Mouse (Mus musculus) midbrain, embryonic 15.5 days (tissue): ENCODE data around the gene Fbxl15. TPM values are rescaled to one million over a fixed set of nuclear protein-coding genes. Genes with fewer than 3 reads are reported as not detected.
A peak's percentile ranks its signal among the peaks of the same experiment; 100 is the strongest.

ENCODE experiments used
- ATAC-seq: fragments of 200-750 bp; cut with Nextera tagmentation; replicated peaks from 2 replicates; pipeline ENCODE4 v1.8.0; 2017; ENCODE audit warnings: moderate TSS enrichment
- H3K27ac ChIP-seq: fragments of 300-500 bp; sonication (generic); 2 replicates; pipeline ENCODE4 v1.5.1; 2015; ENCODE audit warnings: mild to moderate bottlenecking, inconsistent platforms
- H3K27me3 ChIP-seq: fragments of 300-500 bp; sonication (generic); replicated peaks from 2 replicates; pipeline ENCODE4 v1.6.1; 2015; ENCODE audit warnings: inconsistent platforms
- H3K36me3 ChIP-seq: fragments of 300-500 bp; sonication (generic); replicated peaks from 2 replicates; pipeline ENCODE4 v1.6.1; 2015; ENCODE audit warnings: inconsistent platforms
- H3K4me1 ChIP-seq: fragments of 300-500 bp; sonication (generic); 2 replicates; pipeline ENCODE4 v1.6.1; 2015; ENCODE audit warnings: inconsistent platforms
- H3K4me2 ChIP-seq: fragments of 300-500 bp; sonication (generic); 2 replicates; pipeline ENCODE4 v1.6.1; 2015; ENCODE audit warnings: inconsistent platforms, mild to moderate bottlenecking, moderate library complexity
- H3K4me3 ChIP-seq: fragments of 300-500 bp; sonication (generic); 2 replicates; pipeline ENCODE4 v1.5.1; 2015; ENCODE audit warnings: mild to moderate bottlenecking, inconsistent platforms
- H3K9ac ChIP-seq: fragments of 300-500 bp; sonication (generic); 2 replicates; pipeline ENCODE4 v1.6.1; 2015; ENCODE audit warnings: mild to moderate bottlenecking, inconsistent platforms
- H3K9me3 ChIP-seq: fragments of 300-500 bp; sonication (generic); 2 replicates; pipeline ENCODE4 v1.6.1; 2016; ENCODE audit warnings: inconsistent platforms
- WGBS: fragments of 180-500 bp; shearing (Covaris S2); methylation state at CpG from one replicate; pipeline ENCODE4 v1.1.7; 2015; ENCODE audit warnings: mixed read lengths; 5-methylcytosine and 5-hydroxymethylcytosine counted together
- polyA plus RNA-seq: library from polyadenylated mRNA; unstranded; fragments of >200 nt; fragmentation: Nextera tagmentation; extraction: Ambion mirVana; gene quantifications from 2 replicates; pipeline ENCODE4 v1.2.1, GENCODE M21; 2015

The Fbxl15 gene
- polyA plus RNA-seq, 1 experiment from 2014 or later, result 48.2 TPM

GRCm38 (mm10) chr19:46310312-46310865 lies 17.6 kb upstream of the Fbxl15 start:
- no peak overlapping the region for H3K4me2 ChIP-seq
- no peak overlapping the region for H3K9ac ChIP-seq
- H3K36me3 ChIP-seq, result peaks cover 10% of the 10 kb centered on the region
- no peak overlapping the region for H3K4me3 ChIP-seq
- no peaks in the 10 kb centered on the region for H3K9me3 ChIP-seq
- H3K4me1 ChIP-seq, result peaks cover 24% of the 10 kb centered on the region
- WGBS, result 89% methylated on average over 12 of the region's 12 CpGs
- no peak for ATAC-seq
- H3K27ac ChIP-seq, result no peak overlapping the region
- peaks cover 41% of the 10 kb centered on the region for H3K27me3 ChIP-seq

- peaks cover 44% of the 10 kb centered on the region for H3K27me3 ChIP-seq
These were observed 16.6 kb upstream of the Fbxl15 start for GRCm38 (mm10) chr19:46311341-46311740.

GRCm38 (mm10) chr19:46312566-46312965 lies 15.4 kb upstream of the Fbxl15 start:
- Histone ChIP-seq H3K4me3 (no peak overlapping the region), H3K9ac (no peak overlapping the region), H3K36me3 (peaks cover 10% of the 10 kb centered on the region), H3K4me1 (peaks cover 39% of the 10 kb centered on the region), H3K4me2 (no peak overlapping the region), H3K27me3 (peaks cover 47% of the 10 kb centered on the region), H3K27ac (no peak overlapping the region), H3K9me3 (no peaks in the 10 kb centered on the region)
- no peak for ATAC-seq
- WGBS, result 94% methylated on average over 21 of the region's 21 CpGs

More at GRCm38 (mm10) chr19:46311341-46311740, 16.6 kb upstream of the Fbxl15 start:
- H3K4me1 ChIP-seq, result peaks cover 26% of the 10 kb centered on the region
- H3K4me3 ChIP-seq, result no peak overlapping the region
- no peak overlapping the region for H3K27ac ChIP-seq
- no peak for ATAC-seq
- H3K9me3 ChIP-seq, result no peaks in the 10 kb centered on the region
- 92% methylated on average over 9 of the region's 9 CpGs for WGBS
- peaks cover 10% of the 10 kb centered on the region for H3K36me3 ChIP-seq
- H3K9ac ChIP-seq, result no peak overlapping the region
- H3K4me2 ChIP-seq, result no peak overlapping the region

- H3K27me3 ChIP-seq, result peaks cover 42% of the 10 kb centered on the region
These were observed 14.9 kb upstream of the Fbxl15 start for GRCm38 (mm10) chr19:46313116-46313515.

GRCm38 (mm10) chr19:46313591-46313990 lies 14.4 kb upstream of the Fbxl15 start:
- 70% methylated on average over 6 of the region's 6 CpGs for WGBS
- ATAC-seq, result no peak
- peaks cover 37% of the 10 kb centered on the region for H3K27me3 ChIP-seq

More at GRCm38 (mm10) chr19:46313116-46313515, 14.9 kb upstream of the Fbxl15 start:
- H3K36me3 ChIP-seq, result peaks cover 10% of the 10 kb centered on the region
- H3K9ac ChIP-seq, result no peak overlapping the region
- peaks cover 42% of the 10 kb centered on the region for H3K4me1 ChIP-seq
- no peak for ATAC-seq
- H3K4me3 ChIP-seq, result no peak overlapping the region
- H3K4me2 ChIP-seq, result no peak overlapping the region
- H3K27ac ChIP-seq, result no peak overlapping the region
- no peaks in the 10 kb centered on the region for H3K9me3 ChIP-seq
- 89% methylated on average over 9 of the region's 9 CpGs for WGBS

GRCm38 (mm10) chr19:46314151-46314601 lies 13.8 kb upstream of the Fbxl15 start:
- H3K4me3 ChIP-seq, result no peak overlapping the region
- H3K36me3 ChIP-seq, result peaks cover 10% of the 10 kb centered on the region
- peaks cover 35% of the 10 kb centered on the region for H3K27me3 ChIP-seq
- no peak overlapping the region for H3K27ac ChIP-seq
- WGBS, result 19% methylated on average over 18 of the region's 18 CpGs
- no peak overlapping the region for H3K4me2 ChIP-seq
- no peaks in the 10 kb centered on the region for H3K9me3 ChIP-seq
- ATAC-seq, result no peak
- H3K4me1 ChIP-seq, result peaks cover 46% of the 10 kb centered on the region
- H3K9ac ChIP-seq, result no peak overlapping the region

More at GRCm38 (mm10) chr19:46313591-46313990, 14.4 kb upstream of the Fbxl15 start:
- Histone ChIP-seq H3K4me1 (peaks cover 45% of the 10 kb centered on the region), H3K36me3 (peaks cover 10% of the 10 kb centered on the region), H3K9ac (no peak overlapping the region), H3K27ac (no peak overlapping the region), H3K4me2 (no peak overlapping the region), H3K4me3 (no peak overlapping the region), H3K9me3 (no peaks in the 10 kb centered on the region)

GRCm38 (mm10) chr19:46314872-46315742 lies 12.9 kb upstream of the Fbxl15 start:
- Histone ChIP-seq H3K36me3 (peaks cover 10% of the 10 kb centered on the region), H3K9ac (no peak overlapping the region), H3K4me2 (no peak overlapping the region), H3K27me3 (peaks cover 35% of the 10 kb centered on the region), H3K4me3 (no peak overlapping the region), H3K9me3 (no peaks in the 10 kb centered on the region), H3K27ac (no peak overlapping the region), H3K4me1 (peaks cover 51% of the 10 kb centered on the region)
- WGBS, result 42% methylated on average over 14 of the region's 14 CpGs
- ATAC-seq, result no peak

- H3K4me3 ChIP-seq, result peak overlapping the region; percentile 64
- 48% methylated on average over 12 of the region's 12 CpGs for WGBS
These were observed 12.0 kb upstream of the Fbxl15 start for GRCm38 (mm10) chr19:46315752-46316610.

GRCm38 (mm10) chr19:46316846-46317545 lies 11.0 kb upstream of the Fbxl15 start:
- Histone ChIP-seq H3K9ac (peak overlapping the region; percentile 69), H3K36me3 (peaks cover 10% of the 10 kb centered on the region), H3K27ac (peak overlapping the region; percentile 76), H3K4me3 (peak overlapping the region; percentile 64), H3K9me3 (no peaks in the 10 kb centered on the region), H3K4me1 (peaks cover 69% of the 10 kb centered on the region), H3K27me3 (peaks cover 35% of the 10 kb centered on the region), H3K4me2 (peak overlapping the region; percentile 89)
- ATAC-seq, result no peak
- WGBS, result 30% methylated on average over 15 of the region's 15 CpGs

More at GRCm38 (mm10) chr19:46315752-46316610, 12.0 kb upstream of the Fbxl15 start:
- Histone ChIP-seq H3K9ac (peak overlapping the region; percentile 69), H3K36me3 (peaks cover 10% of the 10 kb centered on the region), H3K27me3 (peaks cover 35% of the 10 kb centered on the region), H3K27ac (no peak overlapping the region), H3K9me3 (no peaks in the 10 kb centered on the region), H3K4me2 (peak overlapping the region; percentile 89), H3K4me1 (peaks cover 59% of the 10 kb centered on the region)
- ATAC-seq, result no peak

- under 1% methylated on average over 44 of the region's 48 CpGs for WGBS
- peak overlapping the region; percentile 76 for H3K27ac ChIP-seq
- peak; percentile 45 for ATAC-seq
- H3K36me3 ChIP-seq, result peaks cover 7% of the 10 kb centered on the region
- H3K9ac ChIP-seq, result peak overlapping the region; percentile 69
- H3K27me3 ChIP-seq, result peaks cover 35% of the 10 kb centered on the region
- H3K4me2 ChIP-seq, result peak overlapping the region; percentile 89
- no peaks in the 10 kb centered on the region for H3K9me3 ChIP-seq
- peaks cover 75% of the 10 kb centered on the region for H3K4me1 ChIP-seq
- H3K4me3 ChIP-seq, result peak overlapping the region; percentile 64
These were observed 10.5 kb upstream of the Fbxl15 start for GRCm38 (mm10) chr19:46317546-46317885.

- peak overlapping the region; percentile 69 for H3K9ac ChIP-seq
- H3K4me2 ChIP-seq, result peak overlapping the region; percentile 89
- peaks cover 80% of the 10 kb centered on the region for H3K4me1 ChIP-seq
- 1% methylated on average over 41 of the region's 42 CpGs for WGBS
- peaks cover 2% of the 10 kb centered on the region for H3K36me3 ChIP-seq
- H3K4me3 ChIP-seq, result peak overlapping the region; percentile 64
- H3K9me3 ChIP-seq, result no peaks in the 10 kb centered on the region
- peak; percentile 27 for ATAC-seq
- peak overlapping the region; percentile 76 for H3K27ac ChIP-seq
- peaks cover 35% of the 10 kb centered on the region for H3K27me3 ChIP-seq
These were observed 9.9 kb upstream of the Fbxl15 start for GRCm38 (mm10) chr19:46318031-46318471.
